Mouse (Mus musculus) cortical plate, adult 2 months (tissue): ENCODE measurements around the gene Atp5d.

Experiments used
- CTCF ChIP-seq: fragments of 200-500 bp; IDR thresholded peaks from 2 replicates; pipeline ENCODE4 v1.5.1; 2011; ENCODE audit warnings: mild to moderate bottlenecking, control low read depth, low read length; ENCODE audit not compliant: insufficient read depth; ENCODE audit errors: extremely low read depth
- POLR2A ChIP-seq: fragments of 200-500 bp; IDR thresholded peaks from 2 replicates; pipeline ENCODE4 v1.6.1; 2011; ENCODE audit warnings: mild to moderate bottlenecking, low read length, control low read depth; ENCODE audit not compliant: insufficient read depth; ENCODE audit errors: extremely low read depth

DNA sequence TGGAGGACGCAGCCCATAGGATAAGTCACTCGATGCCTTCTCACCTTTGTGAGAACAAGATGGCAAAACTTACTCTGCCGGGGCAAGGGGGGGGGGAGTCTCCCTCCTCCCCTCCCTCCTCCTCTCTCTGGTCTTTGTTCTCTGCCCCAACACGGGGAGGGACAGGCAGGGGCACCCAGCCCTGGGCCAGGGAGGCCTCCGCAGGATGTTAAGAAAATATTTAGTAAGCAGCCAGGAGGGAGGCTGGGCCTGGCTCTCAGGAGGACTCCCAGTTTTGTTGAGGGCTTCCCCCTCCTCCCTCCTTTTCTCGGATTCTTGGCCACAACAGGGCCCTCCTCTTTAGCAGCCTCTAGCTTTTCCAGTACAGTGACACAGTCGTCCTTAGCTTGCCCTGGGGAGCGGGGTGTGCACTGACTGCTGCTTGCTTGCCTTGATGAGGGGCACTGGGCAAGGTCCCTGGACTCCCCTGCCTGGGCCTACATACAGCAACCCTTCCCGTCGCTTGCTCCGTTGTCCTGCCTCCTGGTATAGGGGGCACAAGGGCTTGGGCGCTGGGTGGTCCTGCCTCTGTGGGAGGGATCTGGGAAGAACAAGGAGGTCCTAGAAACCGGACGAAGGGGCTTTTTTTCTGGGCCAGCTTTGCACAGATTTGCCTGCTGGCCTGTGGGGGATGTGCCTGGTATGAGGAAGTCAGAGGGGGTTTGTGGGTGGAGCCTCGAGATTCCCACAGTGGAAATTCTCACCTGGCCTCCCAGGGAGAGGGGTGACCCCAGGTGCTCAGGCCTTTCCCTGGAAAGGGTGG lies 13.8 kb downstream of the Atp5d start:
- TF ChIP-seq CTCF (no peak), POLR2A (no peak)
